Mouse (Mus musculus): ENCODE measurements around the gene Lman1l.

The Lman1l gene

GRCm38 (mm10) chr9:57647286-57648108, 26.9 kb upstream of the Lman1l start:
- in situ Hi-C loops (cut with MseI, MboI), result no loop called here

GRCm38 (mm10) chr9:57646551-57647103, 26.1 kb upstream of the Lman1l start:
- in situ Hi-C loops (cut with MseI, MboI), result no loop called here

GRCm38 (mm10) chr9:57644944-57645893, 24.6 kb upstream of the Lman1l start:
- in situ Hi-C loops (cut with MseI, MboI), result no loop called here

GRCm38 (mm10) chr9:57644442-57644943, 23.9 kb upstream of the Lman1l start:
- in situ Hi-C loops (cut with MseI, MboI), result no loop called here

GRCm38 (mm10) chr9:57643856-57644180, 23.2 kb upstream of the Lman1l start:
- in situ Hi-C loops (cut with MseI, MboI), result no loop called here

- in situ Hi-C loops (cut with MseI, MboI), result no loop called here
Measured at GRCm38 (mm10) chr9:57643169-57643855, 22.7 kb upstream of the Lman1l start.

- in situ Hi-C loops (cut with MseI, MboI), result no loop called here
Measured at GRCm38 (mm10) chr9:57641775-57642550, 21.4 kb upstream of the Lman1l start.

- in situ Hi-C loops (cut with MseI, MboI), result no loop called here
Measured at GRCm38 (mm10) chr9:57641022-57641421, 20.4 kb upstream of the Lman1l start.

GRCm38 (mm10) chr9:57640384-57640783, 19.8 kb upstream of the Lman1l start:
- in situ Hi-C loops (cut with MseI, MboI), result no loop called here

- in situ Hi-C loops (cut with MseI, MboI), result no loop called here
Measured at GRCm38 (mm10) chr9:57639661-57640328, 19.2 kb upstream of the Lman1l start.

GRCm38 (mm10) chr9:57638651-57639459, 18.3 kb upstream of the Lman1l start:
- in situ Hi-C loops (cut with MseI, MboI), result no loop called here

GRCm38 (mm10) chr9:57637741-57638322, 17.3 kb upstream of the Lman1l start:
- in situ Hi-C loops (cut with MseI, MboI), result no loop called here

GRCm38 (mm10) chr9:57637272-57637671, 16.7 kb upstream of the Lman1l start:
- in situ Hi-C loops (cut with MseI, MboI), result no loop called here

- in situ Hi-C loops (cut with MseI, MboI), result no loop called here
Measured at GRCm38 (mm10) chr9:57633481-57634024, 13.0 kb upstream of the Lman1l start.

- in situ Hi-C loops (cut with MseI, MboI), result no loop called here
Measured at GRCm38 (mm10) chr9:57629118-57629874, 8.7 kb upstream of the Lman1l start.

- in situ Hi-C loops (cut with MseI, MboI), result no loop called here
Measured at GRCm38 (mm10) chr9:57628717-57629116, 8.1 kb upstream of the Lman1l start.

GRCm38 (mm10) chr9:57627892-57628291, 7.3 kb upstream of the Lman1l start:
- in situ Hi-C loops (cut with MseI, MboI), result no loop called here

- in situ Hi-C loops (cut with MseI, MboI), result no loop called here
Measured at GRCm38 (mm10) chr9:57627191-57627590, 6.6 kb upstream of the Lman1l start.

Data from mouse trophoblast stem cell (cell line).